Mouse (Mus musculus) small intestine, adult 2 months (tissue): Measurements from ENCODE around the gene Ttc33.
A peak's percentile ranks its signal among the peaks of the same experiment; 100 is the strongest.

Experiments
- CTCF ChIP-seq: fragments of 200-500 bp; IDR thresholded peaks from 2 replicates; pipeline ENCODE4 v1.5.1; 2012; ENCODE audit warnings: low read depth, mild to moderate bottlenecking, control low read depth, inconsistent platforms, low read length, moderate library complexity, mixed read lengths; ENCODE audit not compliant: insufficient replicate concordance, insufficient read length; ENCODE audit errors: extremely low read depth
- POLR2A ChIP-seq: fragments of 200-500 bp; IDR thresholded peaks from 2 replicates; pipeline ENCODE4 v1.6.1; 2012; ENCODE audit warnings: low read depth, mild to moderate bottlenecking, control low read depth, inconsistent platforms, low read length, moderate library complexity

GRCm38 (mm10) chr15:5243959-5244905, 58.9 kb downstream of the Ttc33 start, which contains the start of gene Ptger4:
- TF ChIP-seq CTCF: no peak
- peak; percentile 99 for TF ChIP-seq POLR2A
